Mouse (Mus musculus) ovary, adult 10 weeks (tissue): ENCODE data around the gene Otulinl. TPM values are rescaled to one million over a fixed set of nuclear protein-coding genes. Genes with fewer than 3 reads are reported as not detected.

Source experiments
- polyA plus RNA-seq: library from polyadenylated mRNA; stranded (reverse); fragments of 350-450 nt; fragmentation: Illumina TruSeq; extraction: RNeasy Lipid Tissue Mini Kit (QIAGEN cat#74804); gene quantifications from one replicate; pipeline ENCODE4 v1.2.3, GENCODE M21; 2014

Gene Otulinl
- 7.2 TPM for polyA plus RNA-seq

DNA sequence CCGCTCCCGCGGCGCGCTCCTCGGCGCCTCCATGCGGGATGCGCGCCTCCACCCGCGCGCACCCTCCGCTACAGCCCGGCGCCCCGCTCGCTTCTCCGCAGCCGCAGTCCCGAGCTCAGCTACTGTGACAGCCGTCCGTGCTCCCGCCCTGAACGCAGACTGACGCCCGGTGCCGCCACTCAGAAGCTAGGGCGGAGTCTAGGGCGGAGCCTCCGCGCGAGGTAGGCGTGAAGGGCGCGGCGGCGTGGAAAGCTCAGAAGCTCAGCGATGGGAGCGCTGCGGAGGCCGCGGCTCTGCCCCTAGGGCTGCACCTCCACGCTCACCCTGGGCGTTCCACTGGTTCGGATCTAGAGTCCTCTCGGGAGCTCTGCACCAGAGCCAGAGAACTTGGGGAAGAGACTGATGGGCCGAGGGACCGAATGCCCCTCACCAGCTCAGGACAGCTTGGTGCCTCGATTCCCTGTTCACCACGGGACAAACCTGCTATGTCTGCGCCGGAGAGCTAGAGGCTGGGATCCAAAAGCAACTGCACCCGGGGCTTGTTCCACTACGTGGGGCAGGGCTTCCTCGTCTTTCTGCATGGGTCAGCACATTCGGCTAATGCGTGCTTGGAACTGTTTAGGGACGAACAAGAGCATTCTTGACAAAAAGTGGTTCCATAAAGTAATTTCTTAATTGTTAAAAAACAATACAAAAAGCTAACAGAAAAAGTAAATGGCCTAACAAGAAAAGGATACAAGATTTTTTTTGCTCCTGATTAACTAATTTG, at the start of gene Otulinl:
Otulinl (minus strand) TSS at position 161 of the 769 bp plus-strand sequence.

DNA sequence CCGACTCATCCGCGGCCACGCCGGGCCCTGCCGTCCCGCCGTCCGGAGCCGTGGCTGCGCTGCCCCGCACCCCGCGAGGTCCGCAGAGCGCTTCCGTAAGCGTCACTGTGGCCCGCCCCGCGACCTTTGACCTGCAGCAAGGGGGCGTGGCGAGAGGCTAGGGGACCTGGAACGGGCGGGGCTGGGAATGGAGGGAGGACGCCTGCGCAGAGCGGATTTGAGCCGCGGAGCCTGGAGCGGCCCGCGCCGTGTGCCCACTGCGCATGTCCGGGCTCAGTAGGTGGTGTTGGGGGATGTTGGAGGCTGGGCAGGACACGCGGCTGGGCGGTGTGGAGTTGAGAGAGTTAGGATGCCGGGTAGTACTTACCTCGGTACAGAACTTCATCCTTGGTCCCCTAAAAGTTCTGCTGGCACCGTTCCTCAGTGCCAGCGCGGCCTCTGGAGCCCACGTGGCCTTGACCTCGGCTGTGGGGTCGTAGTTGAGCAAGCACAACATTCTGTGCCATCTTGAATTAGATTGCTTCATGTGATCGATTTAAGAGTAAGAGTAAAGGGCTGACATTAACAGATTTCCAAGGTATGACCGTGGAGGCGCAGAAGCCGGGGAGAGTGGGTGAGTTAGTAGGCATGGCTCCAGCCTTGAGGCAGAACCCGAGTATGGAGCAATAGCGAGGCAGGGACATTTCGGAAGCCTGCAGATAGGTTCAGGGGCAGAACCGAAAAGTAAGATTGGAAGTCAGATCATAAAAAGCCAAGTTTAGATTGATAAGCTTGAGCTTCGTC, 50.6 kb downstream of the Otulinl start, which contains the start of gene Otulin:
Otulin (minus strand) TSS at position 93 of the 783 bp plus-strand sequence.

Other genes with a start within 250 kb of the Otulinl start
- gene Ank, start 214.9 kb downstream of the Otulinl start, polyA plus RNA-seq = 26.6 TPM
- 17.2 TPM for gene Otulin, start 50.9 kb downstream of the Otulinl start, polyA plus RNA-seq